Mouse (Mus musculus) limb, embryonic 14.5 days (tissue): ENCODE results near the gene Pllp. TPM values are rescaled to one million over a fixed set of nuclear protein-coding genes. Genes with fewer than 3 reads are reported as not detected.

Experiments
- ATAC-seq: fragments of 200-750 bp; cut with Nextera tagmentation; 2 replicates; pipeline ENCODE4 v1.8.0; 2017; ENCODE audit warnings: low read depth, moderate number of reproducible peaks, moderate TSS enrichment; ENCODE audit not compliant: low FRiP score
- DNase-seq: peaks from one replicate; pipeline ENCODE4 v3.0.0-alpha.2; 2015; ENCODE audit warnings: low spot score
- H3K27ac ChIP-seq: fragments of 300-500 bp; sonication (generic); replicated peaks from 2 replicates; pipeline ENCODE4 v1.5.1; 2014; ENCODE audit warnings: low read depth, mild to moderate bottlenecking, low read length, moderate library complexity, mixed read lengths
- H3K27me3 ChIP-seq: fragments of 300-500 bp; sonication (generic); 2 replicates; pipeline ENCODE4 v1.6.1; 2014; ENCODE audit warnings: low read length, mixed read lengths; ENCODE audit not compliant: control insufficient read depth, insufficient read depth
- H3K36me3 ChIP-seq: fragments of 300-500 bp; sonication (generic); 2 replicates; pipeline ENCODE4 v1.6.1; 2014; ENCODE audit warnings: mild to moderate bottlenecking, low read length, moderate library complexity, mixed read lengths; ENCODE audit not compliant: control insufficient read depth, insufficient read depth
- H3K4me1 ChIP-seq: fragments of 300-500 bp; sonication (generic); 2 replicates; pipeline ENCODE4 v1.6.1; 2014; ENCODE audit warnings: antibody characterized with exemption, low read length, mixed read lengths; ENCODE audit not compliant: control insufficient read depth, insufficient read depth
- H3K4me2 ChIP-seq: fragments of 300-500 bp; sonication (generic); replicated peaks from 2 replicates; pipeline ENCODE4 v1.6.1; 2014; ENCODE audit warnings: low read depth, mild to moderate bottlenecking, low read length, moderate library complexity; ENCODE audit not compliant: severe bottlenecking
- H3K4me3 ChIP-seq: fragments of 300-500 bp; sonication (generic); replicated peaks from 2 replicates; pipeline ENCODE4 v1.5.1; 2014; ENCODE audit warnings: low read length
- H3K9ac ChIP-seq: fragments of 300-500 bp; sonication (generic); 2 replicates; pipeline ENCODE4 v1.6.1; 2014; ENCODE audit warnings: mild to moderate bottlenecking, low read depth, low read length, moderate library complexity; ENCODE audit not compliant: severe bottlenecking
- H3K9me3 ChIP-seq: fragments of 300-500 bp; sonication (generic); 2 replicates; pipeline ENCODE4 v1.6.1; 2016; ENCODE audit warnings: low read length; ENCODE audit not compliant: control insufficient read depth
- POLR2A ChIP-seq: fragments of 200-500 bp; IDR thresholded peaks from 2 replicates; pipeline ENCODE4 v1.8.0; 2012; ENCODE audit warnings: inconsistent platforms, mild to moderate bottlenecking, moderate library complexity, borderline replicate concordance; ENCODE audit not compliant: insufficient read depth, insufficient read length; ENCODE audit errors: extremely low read depth
- WGBS: fragments of 180-500 bp; shearing (Covaris S2); extraction: QIAGEN DNeasy Blood & Tissue Kit; methylation state at CpG from one replicate; pipeline ENCODE4 v1.1.7; 2014; 5-methylcytosine and 5-hydroxymethylcytosine counted together
- polyA plus RNA-seq, 2 experiments: library from polyadenylated mRNA; depleted of rRNA in 1 of 2; stranded (reverse) in 1 of 2; unstranded in 1 of 2; fragments of >200 nt; fragmentation: Nextera tagmentation in 1 of 2; extraction: Ambion mirVana in 1 of 2; gene quantifications; 2 replicates each; pipeline versions ENCODE4 v1.2.1 to v1.2.3; 2012 to 2014

Gene Pllp
- polyA plus RNA-seq, 2 experiments, result 1.6 to 3.6 TPM

DNA sequence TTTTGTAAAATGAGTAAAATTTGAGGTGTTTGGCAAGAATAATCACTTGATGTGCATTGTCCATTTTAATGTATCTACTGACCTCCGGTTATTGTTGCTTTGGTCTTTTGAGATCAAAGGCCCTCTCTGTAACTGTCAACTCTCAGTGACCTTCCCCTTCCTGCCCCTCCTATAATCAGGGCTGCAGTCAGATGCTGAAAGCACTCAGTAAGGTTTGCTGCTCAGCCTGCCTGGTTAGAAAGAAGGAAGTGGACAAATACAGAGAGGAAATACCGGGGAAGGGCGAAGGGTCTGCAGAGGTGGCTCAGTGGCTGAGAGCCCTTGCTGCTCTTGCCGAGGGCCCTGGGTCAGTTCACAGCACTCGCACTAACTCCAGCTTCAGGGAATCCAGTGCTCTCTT is 21.7 kb downstream of the Pllp start:
- Histone ChIP-seq H3K9me3 (no peaks in the 10 kb centered on the region), H3K9ac (no peak overlapping the region), H3K27ac (no peak overlapping the region), H3K4me3 (no peak overlapping the region), H3K4me2 (no peak overlapping the region), H3K27me3 (no peaks in the 10 kb centered on the region), H3K4me1 (no peaks in the 10 kb centered on the region), H3K36me3 (peaks cover 52% of the 10 kb centered on the region)
- ATAC-seq (no peak), DNase-seq (no peak)
- no peak for TF ChIP-seq POLR2A
- WGBS, result 76% methylated on average over 5 of the region's 5 CpGs

DNA sequence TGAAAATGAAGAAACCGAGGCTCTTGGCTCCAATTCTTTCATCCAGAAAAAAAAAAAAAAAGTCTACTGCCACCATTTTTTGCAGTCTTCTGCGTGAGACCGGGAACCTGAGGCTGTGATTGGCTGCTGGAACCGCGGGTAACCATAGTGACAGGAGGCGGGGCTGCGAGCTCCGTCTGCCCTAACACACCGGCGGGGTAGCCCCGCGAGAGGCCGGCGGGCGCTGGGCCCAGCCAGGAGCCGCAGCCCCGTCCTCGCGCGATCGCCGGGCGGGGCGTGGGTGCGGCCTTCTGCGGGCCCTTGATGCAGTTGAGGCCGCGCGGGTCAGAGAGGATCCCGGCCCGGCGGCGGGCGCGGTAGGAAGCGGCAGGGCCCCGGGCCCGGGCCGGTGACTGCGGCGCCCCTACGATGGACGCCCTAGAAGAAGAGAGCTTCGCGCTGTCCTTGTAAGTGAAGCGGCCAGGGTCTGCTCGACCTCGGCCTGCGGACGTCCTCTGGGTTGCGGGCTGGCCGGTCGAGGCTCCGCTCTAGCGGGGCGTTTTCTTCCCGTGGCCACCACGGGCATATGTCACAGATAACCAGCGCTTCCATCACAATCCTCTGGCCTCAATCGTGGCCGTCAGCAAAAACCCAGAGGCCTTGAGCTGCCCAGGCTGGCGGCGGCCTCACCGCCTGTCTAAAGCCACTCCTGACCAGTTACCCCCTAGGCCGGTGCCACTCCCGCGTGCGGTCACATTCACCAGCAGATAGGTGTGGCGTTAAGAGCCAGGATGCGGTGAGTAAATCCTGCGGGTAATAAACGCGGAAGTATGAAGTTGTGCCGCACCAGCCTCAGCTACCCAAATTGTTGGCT is 29.4 kb downstream of the Pllp start, which contains the start of gene Arl2bp:
Gene Arl2bp, plus strand, starts transcription at position 145 of the 853 bp plus-strand sequence.
- Histone ChIP-seq H3K9ac (peak within 1 kb of the TSS; percentile 96), H3K9me3 (no peaks in the 10 kb centered on the region), H3K4me3 (peak within 1 kb of the TSS; percentile 97), H3K27me3 (no peaks in the 10 kb centered on the region), H3K4me2 (peak within 1 kb of the TSS; percentile 77), H3K36me3 (peaks cover 35% of the 10 kb centered on the region), H3K4me1 (peaks cover 8% of the 10 kb centered on the region; the same call in 1 of the 2 replicates), H3K27ac (peak within 1 kb of the TSS; percentile 88)
- 2% methylated on average over 62 of the region's 74 CpGs for WGBS
- peak; percentile 83 for TF ChIP-seq POLR2A
- peak; percentile 95 for DNase-seq
- peak; percentile 99 for ATAC-seq

DNA sequence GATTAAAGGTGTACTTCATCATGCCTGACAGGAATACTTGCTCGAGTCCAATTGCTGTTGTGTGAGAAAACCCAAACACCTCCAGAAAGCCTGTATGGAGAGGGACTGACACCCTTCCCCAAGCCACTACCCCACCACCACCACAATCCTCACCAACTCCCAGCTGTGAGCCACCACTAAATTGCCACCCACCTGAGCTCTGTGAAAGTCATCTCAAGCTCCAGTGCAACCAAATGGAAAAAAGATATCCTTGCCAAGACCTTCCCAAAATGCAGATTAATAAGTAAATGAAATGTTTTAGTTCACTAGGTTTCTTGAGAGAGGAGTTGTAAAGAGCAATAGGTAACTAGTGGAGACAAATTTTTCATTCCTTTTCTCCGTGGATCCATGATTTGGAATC is 31.4 kb downstream of the Pllp start:
- Histone ChIP-seq H3K4me1 (peaks cover 8% of the 10 kb centered on the region; the same call in 1 of the 2 replicates), H3K27me3 (no peaks in the 10 kb centered on the region), H3K9ac (no peak overlapping the region), H3K4me3 (no peak overlapping the region), H3K9me3 (no peaks in the 10 kb centered on the region), H3K36me3 (peaks cover 26% of the 10 kb centered on the region), H3K4me2 (no peak overlapping the region), H3K27ac (no peak overlapping the region)
- ATAC-seq, result no peak
- no peak for TF ChIP-seq POLR2A
- 85% methylated on average over 2 of the region's 2 CpGs for WGBS
- DNase-seq, result no peak

DNA sequence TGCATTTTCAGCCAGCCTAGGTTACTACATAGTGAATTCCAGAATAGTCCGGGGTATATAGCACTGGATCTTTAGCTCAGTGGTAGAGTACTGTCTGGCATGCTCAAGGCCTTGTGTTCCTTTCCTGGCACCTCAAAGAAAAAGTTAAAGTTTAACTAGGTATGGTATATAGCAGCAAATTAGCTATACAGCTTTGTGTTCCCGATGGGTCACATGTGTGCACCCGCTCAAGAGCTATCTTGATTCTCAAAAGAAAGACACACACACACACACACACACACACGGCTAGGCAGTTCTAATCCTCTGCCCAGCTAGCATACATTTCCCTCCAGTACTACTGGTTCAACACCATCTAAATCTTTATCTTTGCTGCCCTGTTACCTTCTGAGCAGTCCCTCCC is 35.7 kb downstream of the Pllp start:
- TF ChIP-seq POLR2A, result no peak
- Histone ChIP-seq H3K4me3 (no peak overlapping the region), H3K27me3 (no peaks in the 10 kb centered on the region), H3K27ac (no peak overlapping the region), H3K4me2 (no peak overlapping the region), H3K36me3 (peaks cover 32% of the 10 kb centered on the region), H3K9ac (no peak overlapping the region), H3K4me1 (no peaks in the 10 kb centered on the region), H3K9me3 (no peaks in the 10 kb centered on the region)
- no peak for DNase-seq
- WGBS, result 87% methylated on average over 4 of the region's 4 CpGs
- ATAC-seq, result no peak

DNA sequence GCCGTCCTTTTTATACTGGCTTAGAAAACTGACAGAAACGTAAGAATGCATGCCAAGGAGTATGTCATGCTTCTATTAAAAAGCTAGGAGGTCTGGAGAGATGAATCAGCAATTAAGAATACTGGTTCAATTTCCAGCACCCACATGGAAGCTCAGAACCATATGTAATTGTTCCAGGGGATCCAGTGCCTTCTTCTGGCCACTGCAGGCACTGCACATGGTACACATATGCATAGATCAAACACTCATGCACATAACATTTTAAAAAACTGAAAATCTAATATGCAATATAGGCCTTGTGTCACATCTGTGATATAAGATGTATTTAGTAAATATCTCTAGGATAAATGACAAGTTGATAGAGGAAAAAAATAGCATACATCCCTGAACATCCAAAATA is 38.0 kb downstream of the Pllp start:
- Histone ChIP-seq H3K4me2 (no peak overlapping the region), H3K4me3 (no peak overlapping the region), H3K9ac (no peak overlapping the region), H3K4me1 (no peaks in the 10 kb centered on the region), H3K36me3 (peaks cover 54% of the 10 kb centered on the region), H3K27me3 (no peaks in the 10 kb centered on the region), H3K27ac (no peak overlapping the region), H3K9me3 (no peaks in the 10 kb centered on the region)
- DNase-seq (no peak), ATAC-seq (no peak)
- 81% methylated on average over 2 of the region's 2 CpGs for WGBS
- TF ChIP-seq POLR2A, result no peak
